Mouse (Mus musculus) forebrain, embryonic 11.5 days (tissue): Measurements from ENCODE around the gene Palm2. TPM values are rescaled to one million over a fixed set of nuclear protein-coding genes. Genes with fewer than 3 reads are reported as not detected.

Experiments used
- ATAC-seq: fragments of 200-750 bp; cut with Nextera tagmentation; replicated peaks from 2 replicates; pipeline ENCODE4 v1.8.0; 2017; ENCODE audit warnings: moderate TSS enrichment; ENCODE audit not compliant: low FRiP score
- DNase-seq: peaks from one replicate; pipeline ENCODE4 v3.0.0-alpha.2; 2017; ENCODE audit warnings: low spot score
- H3K27ac ChIP-seq: fragments of 300-500 bp; sonication (generic); 2 replicates; pipeline ENCODE4 v1.5.1; 2014; ENCODE audit warnings: low read depth, low read length
- H3K27me3 ChIP-seq: fragments of 300-500 bp; sonication (generic); 2 replicates; pipeline ENCODE4 v1.6.1; 2014; ENCODE audit warnings: mild to moderate bottlenecking, low read length, mixed read lengths; ENCODE audit not compliant: control insufficient read depth, insufficient read depth
- H3K36me3 ChIP-seq: fragments of 300-500 bp; sonication (generic); 2 replicates; pipeline ENCODE4 v1.6.1; 2014; ENCODE audit warnings: mild to moderate bottlenecking, low read length, moderate library complexity, mixed read lengths; ENCODE audit not compliant: control insufficient read depth, insufficient read depth
- H3K4me1 ChIP-seq: fragments of 300-500 bp; sonication (generic); replicated peaks from 2 replicates; pipeline ENCODE4 v1.6.1; 2014; ENCODE audit warnings: low read length, mixed read lengths; ENCODE audit not compliant: control insufficient read depth, insufficient read depth
- H3K4me2 ChIP-seq: fragments of 300-500 bp; sonication (generic); 2 replicates; pipeline ENCODE4 v1.6.1; 2014; ENCODE audit warnings: low read depth, mild to moderate bottlenecking, low read length, moderate library complexity, mixed read lengths; ENCODE audit not compliant: severe bottlenecking
- H3K4me3 ChIP-seq: fragments of 300-500 bp; sonication (generic); 2 replicates; pipeline ENCODE4 v1.5.1; 2014; ENCODE audit warnings: low read depth, low read length
- H3K9ac ChIP-seq: fragments of 300-500 bp; sonication (generic); 2 replicates; pipeline ENCODE4 v1.6.1; 2014; ENCODE audit warnings: low read length
- H3K9me3 ChIP-seq: fragments of 300-500 bp; sonication (generic); 2 replicates; pipeline ENCODE4 v1.6.1; 2016; ENCODE audit warnings: low read length, mixed read lengths; ENCODE audit not compliant: control insufficient read depth
- WGBS: fragments of 180-500 bp; shearing (Covaris S2); extraction: QIAGEN DNeasy Blood & Tissue Kit; methylation state at CpG from one replicate; pipeline ENCODE4 v1.1.7; 2014; 5-methylcytosine and 5-hydroxymethylcytosine counted together
- polyA plus RNA-seq: library from polyadenylated mRNA; unstranded; fragments of >200 nt; fragmentation: Nextera tagmentation; extraction: Ambion mirVana; gene quantifications from 2 replicates; pipeline ENCODE4 v1.2.1, GENCODE M21; 2014

Gene Palm2
- polyA plus RNA-seq, 1 experiment from 2014 or later: 3.5 TPM

DNA sequence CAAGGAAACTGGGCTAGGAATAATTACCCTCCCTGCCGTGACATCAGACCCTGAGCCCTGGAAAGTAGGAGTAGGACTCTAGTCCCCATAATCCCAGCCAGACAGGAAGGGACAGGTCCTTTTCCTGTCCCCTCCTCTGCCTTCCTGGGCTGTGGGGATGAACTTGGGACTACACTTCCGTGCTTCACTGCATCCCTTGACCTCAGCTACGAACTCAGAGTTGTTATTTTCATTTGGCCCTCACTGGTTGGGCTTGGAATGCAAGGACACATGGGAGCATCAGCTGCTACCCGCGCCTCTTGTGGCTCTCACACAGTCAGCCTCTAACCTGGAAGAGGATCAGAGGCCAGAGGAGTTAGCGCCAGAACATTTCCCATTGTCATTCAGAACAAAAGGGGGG, 256.0 kb downstream of the Palm2 start:
- ATAC-seq (no peak), DNase-seq (no peak)
- WGBS: 79% methylated on average over 6 of the region's 6 CpGs
- Histone ChIP-seq H3K27me3 (no peaks in the 10 kb centered on the region), H3K9me3 (no peaks in the 10 kb centered on the region), H3K27ac (no peak overlapping the region), H3K4me1 (0 out of 2 replicates have a peak, but pooled peaks cover 3% of the 10 kb centered on the region), H3K36me3 (no peaks in the 10 kb centered on the region), H3K9ac (no peak overlapping the region), H3K4me2 (no peak overlapping the region), H3K4me3 (no peak overlapping the region)

DNA sequence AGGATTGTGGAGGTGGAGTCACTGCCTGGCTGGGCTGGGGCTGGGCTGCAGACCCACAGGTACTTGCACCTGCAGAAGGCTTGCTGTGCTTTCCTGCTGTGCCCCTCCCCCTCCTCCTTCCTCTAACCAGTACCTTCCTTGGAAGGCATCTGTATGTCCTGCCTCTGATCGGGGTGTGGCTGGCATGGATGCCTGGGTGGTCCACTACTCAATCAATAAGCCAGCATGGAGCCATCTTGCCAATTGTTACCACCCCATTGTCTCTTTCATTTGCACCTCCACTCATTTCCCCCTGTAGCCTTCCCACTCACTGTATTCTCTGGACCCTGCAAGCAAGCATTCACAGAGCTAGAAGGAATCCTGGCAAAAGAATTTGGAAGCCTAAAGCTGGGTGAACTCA, 256.8 kb downstream of the Palm2 start:
- no peak overlapping the region for H3K9ac ChIP-seq
- no peak for DNase-seq
- no peak overlapping the region for H3K27ac ChIP-seq
- H3K4me1 ChIP-seq: 0 out of 2 replicates have a peak, but pooled peaks cover 3% of the 10 kb centered on the region
- H3K27me3 ChIP-seq: no peaks in the 10 kb centered on the region
- no peak for ATAC-seq
- no peaks in the 10 kb centered on the region for H3K9me3 ChIP-seq
- WGBS: 24% methylated on average over 1 of the region's 1 CpGs
- H3K36me3 ChIP-seq: no peaks in the 10 kb centered on the region
- H3K4me3 ChIP-seq: no peak overlapping the region
- no peak overlapping the region for H3K4me2 ChIP-seq

DNA sequence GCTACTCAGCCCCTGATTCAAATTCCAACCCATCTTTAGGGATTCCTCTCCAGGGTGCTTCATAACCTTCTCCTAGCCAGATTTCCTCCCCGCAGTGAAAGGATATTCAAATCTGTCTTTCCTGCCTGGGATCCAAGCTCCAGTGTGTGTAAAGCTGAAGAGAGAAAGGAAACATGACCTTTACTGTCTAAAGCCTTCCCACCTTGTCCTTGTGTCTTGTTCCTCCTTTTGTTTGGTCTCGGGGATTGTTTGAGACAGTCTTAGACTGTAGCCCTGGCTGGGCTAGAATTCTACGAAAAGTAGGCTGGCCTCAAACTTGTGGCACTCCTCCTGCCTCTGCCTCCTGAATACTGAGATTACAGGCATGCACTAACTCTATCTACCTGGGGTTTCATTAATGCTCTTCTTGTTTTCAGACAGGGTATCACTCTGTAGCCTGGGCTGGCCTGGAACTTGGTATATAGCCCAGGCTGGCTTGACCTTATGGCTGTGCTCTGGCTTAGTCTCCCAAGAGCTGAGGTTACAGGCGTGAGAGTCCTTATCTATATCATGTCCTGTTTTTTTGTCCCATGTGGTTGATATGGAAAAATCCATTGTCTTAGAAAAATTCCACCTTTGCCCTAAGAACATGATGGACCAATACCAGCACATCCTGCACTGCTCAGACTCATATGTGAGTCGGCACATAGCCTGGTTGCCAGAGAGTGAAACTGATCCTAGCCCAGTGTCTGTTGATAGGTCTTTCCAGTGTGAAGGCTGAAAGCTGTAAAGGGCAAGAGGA, 260.5 kb downstream of the Palm2 start:
- Histone ChIP-seq H3K4me3 (no peak overlapping the region), H3K9ac (no peak overlapping the region), H3K9me3 (no peaks in the 10 kb centered on the region), H3K4me1 (no peaks in the 10 kb centered on the region), H3K4me2 (no peak overlapping the region), H3K27me3 (no peaks in the 10 kb centered on the region), H3K27ac (no peak overlapping the region), H3K36me3 (no peaks in the 10 kb centered on the region)
- DNase-seq (no peak), ATAC-seq (no peak)
- WGBS: 85% methylated on average over 5 of the region's 5 CpGs

- ATAC-seq: no peak
- no peaks in the 10 kb centered on the region for H3K36me3 ChIP-seq
- DNase-seq: no peak
- no peak overlapping the region for H3K4me2 ChIP-seq
- WGBS: 93% methylated on average over 11 of the region's 11 CpGs
- no peaks in the 10 kb centered on the region for H3K4me1 ChIP-seq
- H3K27ac ChIP-seq: no peak overlapping the region
- H3K9me3 ChIP-seq: no peaks in the 10 kb centered on the region
- H3K9ac ChIP-seq: no peak overlapping the region
- H3K4me3 ChIP-seq: no peak overlapping the region
- H3K27me3 ChIP-seq: no peaks in the 10 kb centered on the region
Observed at GRCm38 (mm10) chr4:57696955-57697354, 262.9 kb downstream of the Palm2 start.

GRCm38 (mm10) chr4:57697918-57698611, 264.0 kb downstream of the Palm2 start:
- no peaks in the 10 kb centered on the region for H3K4me1 ChIP-seq
- H3K4me3 ChIP-seq: no peak overlapping the region
- no peaks in the 10 kb centered on the region for H3K27me3 ChIP-seq
- WGBS: 86% methylated on average over 12 of the region's 12 CpGs
- no peak overlapping the region for H3K27ac ChIP-seq
- no peak overlapping the region for H3K4me2 ChIP-seq
- no peaks in the 10 kb centered on the region for H3K36me3 ChIP-seq
- no peaks in the 10 kb centered on the region for H3K9me3 ChIP-seq
- H3K9ac ChIP-seq: no peak overlapping the region
- no peak for ATAC-seq
- DNase-seq: peak; percentile 49

- H3K9me3 ChIP-seq: no peaks in the 10 kb centered on the region
- no peak overlapping the region for H3K9ac ChIP-seq
- H3K4me1 ChIP-seq: no peaks in the 10 kb centered on the region
- H3K27ac ChIP-seq: no peak overlapping the region
- no peak for ATAC-seq
- H3K4me3 ChIP-seq: no peak overlapping the region
- no peak for DNase-seq
- no peak overlapping the region for H3K4me2 ChIP-seq
- WGBS: 90% methylated on average over 5 of the region's 5 CpGs
- H3K27me3 ChIP-seq: no peaks in the 10 kb centered on the region
- H3K36me3 ChIP-seq: no peaks in the 10 kb centered on the region
Observed at GRCm38 (mm10) chr4:57701576-57701975, 267.5 kb downstream of the Palm2 start.

- H3K27ac ChIP-seq: no peak overlapping the region
- H3K9me3 ChIP-seq: no peaks in the 10 kb centered on the region
- no peak overlapping the region for H3K9ac ChIP-seq
- no peaks in the 10 kb centered on the region for H3K27me3 ChIP-seq
- WGBS: 88% methylated on average over 11 of the region's 11 CpGs
- no peak overlapping the region for H3K4me2 ChIP-seq
- ATAC-seq (no peak), DNase-seq (peak; percentile 27)
- no peaks in the 10 kb centered on the region for H3K4me1 ChIP-seq
- H3K4me3 ChIP-seq: no peak overlapping the region
- H3K36me3 ChIP-seq: no peaks in the 10 kb centered on the region
Observed at GRCm38 (mm10) chr4:57703574-57704470, 269.8 kb downstream of the Palm2 start.

- Histone ChIP-seq H3K27me3 (no peaks in the 10 kb centered on the region), H3K4me2 (no peak overlapping the region), H3K27ac (no peak overlapping the region), H3K4me1 (no peaks in the 10 kb centered on the region), H3K9ac (no peak overlapping the region), H3K9me3 (no peaks in the 10 kb centered on the region), H3K36me3 (no peaks in the 10 kb centered on the region), H3K4me3 (no peak overlapping the region)
- ATAC-seq (no peak), DNase-seq (peak; percentile 2)
- 92% methylated on average over 7 of the region's 7 CpGs for WGBS
Observed at GRCm38 (mm10) chr4:57704575-57704974, 270.5 kb downstream of the Palm2 start.
